Mouse (Mus musculus) MEL (cell line): Measurements from ENCODE around the gene Ak1. TPM values are rescaled to one million over a fixed set of nuclear protein-coding genes. Genes with fewer than 3 reads are reported as not detected.
A peak's percentile ranks its signal among the peaks of the same experiment; 100 is the strongest.

Experiments used
- DNase-seq: peaks from one replicate; pipeline ENCODE4 v3.0.0; 2011; ENCODE audit warnings: low read depth, low spot score
- H3K27ac ChIP-seq: 2 replicates; pipeline ENCODE4 v1.5.1; 2012; ENCODE audit warnings: low read depth, mild to moderate bottlenecking, control low read depth, low read length, moderate library complexity; ENCODE audit not compliant: control insufficient read depth
- H3K27me3 ChIP-seq, 2 experiments: fragments of 150-350 bp in 1 of 2; sonication (generic) in 1 of 2; 2 replicates each; pipeline ENCODE4 v1.6.1; 2012; ENCODE audit warnings: low read length in 2 of 2, mild to moderate bottlenecking in 2 of 2, improper control_type of control experiment in 1 of 2, moderate library complexity in 1 of 2; ENCODE audit not compliant: insufficient read depth in 2 of 2, control insufficient read depth in 1 of 2
- H3K36me3 ChIP-seq, 2 experiments: 2 replicates each; pipeline ENCODE4 v1.6.1; 2012 to 2014; ENCODE audit warnings: low read length in 2 of 2, improper control_type of control experiment in 1 of 2, inconsistent platforms in 1 of 2, mild to moderate bottlenecking in 1 of 2; ENCODE audit not compliant: insufficient read depth in 2 of 2, control insufficient read depth in 1 of 2
- H3K4me1 ChIP-seq, 2 experiments: fragments of 150-350 bp in 1 of 2; sonication (generic) in 1 of 2; 2 replicates each; pipeline ENCODE4 v1.6.1; 2012; ENCODE audit warnings: low read length in 2 of 2, improper control_type of control experiment in 1 of 2, mild to moderate bottlenecking in 1 of 2; ENCODE audit not compliant: insufficient read depth in 2 of 2, control insufficient read depth in 1 of 2
- H3K4me3 ChIP-seq, 2 experiments: fragments of 150-350 bp in 1 of 2; sonication (generic) in 1 of 2; 2 replicates each; pipeline ENCODE4 v1.5.1; 2012; ENCODE audit warnings: low read depth in 2 of 2, low read length in 2 of 2, mild to moderate bottlenecking in 2 of 2, moderate library complexity in 2 of 2, control low read depth in 1 of 2, improper control_type of control experiment in 1 of 2; ENCODE audit not compliant: control insufficient read depth in 1 of 2, insufficient read depth in 1 of 2
- H3K79me2 ChIP-seq: 2 replicates; pipeline ENCODE4 v1.6.1; 2012; ENCODE audit warnings: mild to moderate bottlenecking, low read length, moderate library complexity; ENCODE audit not compliant: control insufficient read depth, poor library complexity, insufficient read depth
- H3K9ac ChIP-seq: 2 replicates; pipeline ENCODE4 v1.6.1; 2012; ENCODE audit warnings: low read depth, mild to moderate bottlenecking, control low read depth, low read length, moderate library complexity; ENCODE audit not compliant: control insufficient read depth, poor library complexity, severe bottlenecking
- H3K9me3 ChIP-seq: fragments of 150-350 bp; sonication (generic); replicated peaks from 2 replicates; pipeline ENCODE4 v1.6.1; 2012; ENCODE audit warnings: mild to moderate bottlenecking, low read length, improper control_type of control experiment, moderate library complexity; ENCODE audit not compliant: insufficient read depth
- CHD1 ChIP-seq: IDR thresholded peaks from 2 replicates; pipeline ENCODE4 v1.6.1; 2012; ENCODE audit warnings: low read depth, mild to moderate bottlenecking, inconsistent platforms, low read length, improper control_type of control experiment
- CTCF ChIP-seq, 3 experiments: IDR thresholded peaks in 2 of 3; conservative IDR thresholded peaks in 1 of 3; 2 replicates each; pipeline ENCODE4 v1.5.1; 2011 to 2012; ENCODE audit warnings: low read length in 3 of 3, low read depth in 2 of 3, mild to moderate bottlenecking in 2 of 3, improper control_type of control experiment in 1 of 3, inconsistent platforms in 1 of 3, mixed read lengths in 1 of 3, moderate library complexity in 1 of 3; ENCODE audit not compliant: control insufficient read depth in 1 of 3, insufficient read depth in 1 of 3, poor library complexity in 1 of 3, severe bottlenecking in 1 of 3
- EP300 ChIP-seq, 2 experiments: IDR thresholded peaks; 2 replicates each; pipeline ENCODE4 v1.6.1; 2011; ENCODE audit warnings: improper control_type of control experiment in 2 of 2, low read length in 2 of 2, low read depth in 1 of 2, mild to moderate bottlenecking in 1 of 2
- ETS1 ChIP-seq: IDR thresholded peaks from 2 replicates; pipeline ENCODE4 v1.6.1; 2012; ENCODE audit warnings: low read depth, mild to moderate bottlenecking, inconsistent platforms, low read length, improper control_type of control experiment, moderate library complexity
- GATA1 ChIP-seq: IDR thresholded peaks from 2 replicates; pipeline ENCODE4 v1.6.1; 2011; ENCODE audit warnings: low read depth, low read length, improper control_type of control experiment
- HCFC1 ChIP-seq: IDR thresholded peaks from 2 replicates; pipeline ENCODE4 v1.6.1; 2012; ENCODE audit warnings: low read depth, mild to moderate bottlenecking, inconsistent platforms, low read length, improper control_type of control experiment, moderate library complexity
- JUND ChIP-seq: IDR thresholded peaks from 2 replicates; pipeline ENCODE4 v1.6.1; 2011; ENCODE audit warnings: low read depth, mild to moderate bottlenecking, improper control_type of control experiment, low read length
- KAT2A ChIP-seq: conservative IDR thresholded peaks from 2 replicates; pipeline ENCODE4 v1.6.1; 2012; ENCODE audit warnings: low read depth, low read length, improper control_type of control experiment, inconsistent platforms
- MAFK ChIP-seq: IDR thresholded peaks from 2 replicates; pipeline ENCODE4 v1.6.1; 2011; ENCODE audit warnings: low read depth, mild to moderate bottlenecking, low read length, improper control_type of control experiment, borderline replicate concordance
- MYB ChIP-seq: IDR thresholded peaks from 2 replicates; pipeline ENCODE4 v1.6.1; 2011; ENCODE audit warnings: mild to moderate bottlenecking, low read depth, low read length, improper control_type of control experiment
- MYC ChIP-seq: IDR thresholded peaks from 2 replicates; pipeline ENCODE4 v1.6.1; 2011; ENCODE audit warnings: low read depth, mild to moderate bottlenecking, low read length, improper control_type of control experiment, moderate library complexity
- NELFE ChIP-seq: IDR thresholded peaks from 2 replicates; pipeline ENCODE4 v1.6.1; 2011; ENCODE audit warnings: low read depth, low read length, improper control_type of control experiment
- POLR2A ChIP-seq, 2 experiments: IDR thresholded peaks; 2 replicates each; pipeline ENCODE4 v1.6.1; 2011 to 2012; ENCODE audit warnings: low read length in 2 of 2, mild to moderate bottlenecking in 2 of 2, control low read depth in 1 of 2, improper control_type of control experiment in 1 of 2, low read depth in 1 of 2, moderate library complexity in 1 of 2; ENCODE audit not compliant: control insufficient read depth in 1 of 2, insufficient read depth in 1 of 2, poor library complexity in 1 of 2
- POLR2AphosphoS2 ChIP-seq: IDR thresholded peaks from 2 replicates; pipeline ENCODE4 v1.6.1; 2011; ENCODE audit warnings: low read length, improper control_type of control experiment
- RCOR1 ChIP-seq: IDR thresholded peaks from 2 replicates; pipeline ENCODE4 v1.6.1; 2012; ENCODE audit warnings: low read depth, mild to moderate bottlenecking, inconsistent platforms, low read length, improper control_type of control experiment
- SIN3A ChIP-seq: IDR thresholded peaks from 2 replicates; pipeline ENCODE4 v1.6.1; 2012; ENCODE audit warnings: low read length, improper control_type of control experiment, inconsistent platforms
- TAL1 ChIP-seq: IDR thresholded peaks from 2 replicates; pipeline ENCODE4 v1.6.1; 2012; ENCODE audit warnings: mild to moderate bottlenecking, inconsistent platforms, low read length, moderate library complexity, mixed read lengths
- TBP ChIP-seq: IDR thresholded peaks from 2 replicates; pipeline ENCODE4 v1.8.0; 2011; ENCODE audit warnings: low read depth, low read length, improper control_type of control experiment
- TCF12 ChIP-seq: IDR thresholded peaks from 2 replicates; pipeline ENCODE4 v1.6.1; 2014; ENCODE audit warnings: low read depth, mild to moderate bottlenecking, inconsistent platforms, low read length, improper control_type of control experiment, moderate library complexity
- ZC3H11A ChIP-seq: IDR thresholded peaks from 2 replicates; pipeline ENCODE4 v1.6.1; 2012; ENCODE audit warnings: low read depth, mild to moderate bottlenecking, inconsistent platforms, low read length, improper control_type of control experiment
- ZKSCAN1 ChIP-seq: IDR thresholded peaks from 2 replicates; pipeline ENCODE4 v1.6.1; 2012; ENCODE audit warnings: low read depth, mild to moderate bottlenecking, inconsistent platforms, low read length, improper control_type of control experiment, moderate library complexity
- polyA plus RNA-seq, 2 experiments: library from polyadenylated mRNA; stranded (reverse) in 1 of 2; unstranded in 1 of 2; fragments of >175 nt in 1 of 2; fragments of >200 nt in 1 of 2; gene quantifications; 2 replicates each; pipeline versions ENCODE4 v1.2.1 to v1.2.4; 2012; ENCODE audit warnings: low replicate concordance in 2 of 2, low read depth in 1 of 2; ENCODE audit not compliant: insufficient read length in 2 of 2, insufficient read depth in 1 of 2, missing spikeins in 1 of 2
- total RNA-seq: library from RNA; depleted of rRNA; stranded (reverse); fragments of 300-350 nt; gene quantifications from 2 replicates; pipeline ENCODE4 v1.2.3, GENCODE M21; 2012

Gene Ak1
- total and polyA plus RNA-seq, 3 experiments, result 0.12 to 0.13 TPM; not detected in 1

- Histone ChIP-seq H3K27me3 (no peaks in the 10 kb centered on the region), H3K27ac (peak overlapping the region; percentile 76), H3K4me1 (peaks cover 20 to 30% of the 10 kb centered on the region in 2 experiments), H3K36me3 (peaks cover 0 to 15% of the 10 kb centered on the region in 2 experiments; a peak in 2 of 4 replicates), H3K9ac (peak overlapping the region; percentile 50; the same call in 1 of the 2 replicates), H3K9me3 (no peaks in the 10 kb centered on the region), H3K4me3 (no peak overlapping the region), H3K79me2 (no peaks in the 10 kb centered on the region)
- TF ChIP-seq MAFK (peak; percentile 55; the same call in 1 of the 2 replicates), KAT2A (0 out of 2 replicates have a peak, but pooled peaks have one; percentile 27), TAL1 (peak; percentile 56), EP300 (IDR thresholded peaks at IDR 0.05; ENCODE audit: low read depth in 1 of 2, low read length in 2 of 2) (peak; percentile 92 to 97), MYB (peak; percentile 77), JUND (0 out of 2 replicates have a peak, but pooled peaks have one; percentile 59), ETS1 (peak; percentile 61; the same call in 1 of the 2 replicates), GATA1 (peak; percentile 88), TBP (no peak), CHD1 (no peak), HCFC1 (0 out of 2 replicates have a peak, but pooled peaks have one; percentile 13), TCF12 (peak; percentile 92), POLR2A (IDR thresholded peaks at IDR 0.05; ENCODE audit: control insufficient read depth in 1 of 2, insufficient read depth in 1 of 2, low read depth in 1 of 2, low read length in 2 of 2, poor library complexity in 1 of 2) (no peak), ZC3H11A (no peak), SIN3A (peak; percentile 70), NELFE (0 out of 2 replicates have a peak, but pooled peaks have one; percentile 17), RCOR1 (peak; percentile 57; the same call in 1 of the 2 replicates), MYC (0 out of 2 replicates have a peak, but pooled peaks have one; percentile 6)
- DNase-seq, result peak; percentile 60
Observed at GRCm38 (mm10) chr2:32658873-32659272, 37.3 kb downstream of the Ak1 start.

- Histone ChIP-seq H3K9ac (no peak overlapping the region), H3K27ac (no peak overlapping the region), H3K27me3 (no peaks in the 10 kb centered on the region), H3K9me3 (no peaks in the 10 kb centered on the region), H3K79me2 (no peaks in the 10 kb centered on the region)
- peak; percentile 43 for DNase-seq
- TF ChIP-seq CTCF (IDR thresholded peaks at IDR 0.05 in 2 of 3, conservative IDR thresholded peaks at IDR 0.05 in 1 of 3; ENCODE audit: control insufficient read depth in 1 of 3, insufficient read depth in 1 of 3, low read depth in 2 of 3, low read length in 3 of 3, poor library complexity in 1 of 3, severe bottlenecking in 1 of 3), result no peak
- no peak for TF ChIP-seq POLR2AphosphoS2
- no peak for TF ChIP-seq ZKSCAN1
- TF ChIP-seq JUND, result no peak
- TF ChIP-seq, all 39 proteins: peak for 0
- Histone ChIP-seq H3K36me3 (peaks cover 0 to 15% of the 10 kb centered on the region in 2 experiments; a peak in 2 of 4 replicates), H3K4me3 (no peak overlapping the region), H3K4me1 (peaks cover 20 to 30% of the 10 kb centered on the region in 2 experiments)
Observed at GRCm38 (mm10) chr2:32661509-32662107, 40.0 kb downstream of the Ak1 start.
